Mouse (Mus musculus) liver, postnatal 0 days (tissue): ENCODE measurements around the gene Mettl24.

Experiments used
- CTCF ChIP-seq: sonication (generic); IDR thresholded peaks from 2 replicates; pipeline ENCODE4 v1.5.1; 2016; ENCODE audit warnings: antibody characterized with exemption, low read depth
- EP300 ChIP-seq: IDR thresholded peaks from 2 replicates; pipeline ENCODE4 v1.6.1; 2016; ENCODE audit warnings: antibody characterized with exemption, low read depth, mild to moderate bottlenecking

- TF ChIP-seq CTCF (no peak), EP300 (no peak)
Measured at GRCm38 (mm10) chr10:40688873-40689272, 5.8 kb downstream of the Mettl24 start.
